Mouse (Mus musculus) kidney, adult 18-20 months (tissue): ENCODE data around the gene Dctd.

Experiments
- DNase-seq: peaks from one replicate; pipeline ENCODE4 v3.0.0; 2021

The Dctd gene

DNA sequence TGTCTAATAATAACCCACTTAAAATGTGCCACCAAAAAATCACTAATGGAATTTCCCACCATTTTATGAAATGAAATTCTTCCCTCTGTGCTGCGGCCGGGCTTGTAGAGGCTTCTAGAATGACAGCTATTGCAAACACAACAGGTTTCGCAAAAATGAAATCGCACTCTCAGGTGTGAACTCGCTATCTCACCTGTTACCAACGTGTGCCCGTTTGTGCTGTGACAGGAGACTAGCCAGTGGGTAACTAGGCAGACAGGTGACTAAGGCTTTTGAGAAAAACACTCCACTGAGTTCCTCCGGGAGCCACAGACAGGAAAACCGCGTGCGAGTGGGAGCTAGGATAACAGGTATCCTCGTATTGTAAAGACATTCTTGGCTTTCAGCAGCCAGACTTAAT, at the start of gene Dctd:
TSS of gene Dctd (plus strand) at position 301 of the 400 bp plus-strand sequence.
- DNase-seq = no peak

DNA sequence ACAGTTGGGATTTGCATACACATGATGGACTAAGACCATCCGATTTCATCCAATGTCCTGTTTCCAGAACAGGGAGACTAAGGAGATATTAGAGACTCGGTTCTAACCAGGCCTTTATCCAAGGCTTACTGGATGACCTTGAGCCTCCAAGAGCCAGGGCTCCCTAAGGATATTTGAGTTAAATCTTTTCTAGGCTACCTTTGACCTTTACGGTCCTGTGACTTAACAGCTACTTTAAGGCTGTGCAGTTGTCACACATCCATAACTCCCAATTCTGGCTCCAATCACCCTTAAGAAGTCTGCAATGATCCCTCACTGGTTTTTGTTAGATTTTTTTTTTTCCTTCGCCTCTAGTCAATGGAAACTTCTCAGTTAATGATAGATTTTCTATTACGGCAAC, 45.3 kb upstream of the Dctd start:
- peak; percentile 6 for DNase-seq

DNA sequence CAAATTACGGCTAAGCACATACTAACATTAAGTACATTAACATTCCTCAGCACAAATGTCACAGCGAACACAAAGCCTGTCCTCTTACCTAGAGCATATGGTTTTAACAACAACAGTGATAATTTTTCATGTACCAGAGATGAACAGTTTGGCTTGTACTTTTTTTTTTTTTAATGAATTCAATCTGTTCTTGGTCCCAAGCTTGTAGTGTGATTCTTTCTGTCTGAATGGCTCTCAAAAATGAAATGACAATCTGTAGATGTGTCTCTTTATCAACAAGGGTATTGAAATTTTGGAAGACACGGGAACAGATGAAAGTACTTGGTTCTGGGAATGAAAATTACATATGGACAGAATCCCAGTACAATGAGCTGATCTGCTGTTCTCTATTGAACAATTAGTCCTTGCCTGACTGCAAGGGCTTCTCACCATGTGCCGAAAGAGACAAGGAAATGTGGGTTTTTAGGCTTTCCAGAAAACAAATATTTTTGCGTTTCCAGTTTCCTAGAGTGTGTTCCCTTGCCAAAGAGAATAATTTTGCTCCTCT, 35.3 kb upstream of the Dctd start:
- no peak for DNase-seq

DNA sequence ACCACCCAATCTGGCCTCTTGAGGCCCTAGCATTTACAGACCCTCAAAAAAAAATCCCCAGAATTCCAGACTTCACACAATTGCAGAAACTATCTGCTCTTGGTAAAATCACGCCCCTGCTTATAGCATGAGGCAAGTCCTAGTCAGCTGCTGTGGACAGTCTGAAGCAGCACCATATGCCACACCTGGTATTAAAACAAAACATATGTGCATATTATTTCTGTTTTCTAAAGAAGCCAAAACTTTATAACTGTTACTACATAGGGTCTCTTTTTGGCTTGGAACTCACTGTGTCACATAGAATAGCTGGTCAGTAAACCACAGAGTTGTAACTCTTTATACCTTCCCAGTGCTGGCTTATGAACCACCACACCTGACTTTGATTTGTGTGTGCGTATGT, 24.7 kb upstream of the Dctd start:
- DNase-seq = no peak

DNA sequence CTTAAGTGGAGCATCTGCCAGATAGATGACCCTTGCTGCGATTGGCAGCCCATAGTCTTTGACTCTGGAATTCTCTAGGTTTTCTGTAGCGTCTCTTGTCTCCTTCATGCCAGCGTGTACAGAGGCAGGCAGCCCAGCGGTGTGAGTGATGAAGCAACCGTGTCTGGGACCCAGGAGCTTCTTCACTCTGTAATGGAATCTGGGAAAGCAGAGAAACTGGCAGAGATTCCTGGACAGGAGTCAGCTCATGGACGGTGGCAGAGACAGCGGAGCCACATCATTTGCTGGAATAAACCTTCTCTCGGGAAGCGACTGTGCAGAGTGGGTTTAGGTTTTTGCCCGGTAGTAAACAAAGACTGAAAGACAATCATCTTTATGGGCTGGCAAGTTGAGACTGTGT, 16.5 kb upstream of the Dctd start:
- DNase-seq = no peak

DNA sequence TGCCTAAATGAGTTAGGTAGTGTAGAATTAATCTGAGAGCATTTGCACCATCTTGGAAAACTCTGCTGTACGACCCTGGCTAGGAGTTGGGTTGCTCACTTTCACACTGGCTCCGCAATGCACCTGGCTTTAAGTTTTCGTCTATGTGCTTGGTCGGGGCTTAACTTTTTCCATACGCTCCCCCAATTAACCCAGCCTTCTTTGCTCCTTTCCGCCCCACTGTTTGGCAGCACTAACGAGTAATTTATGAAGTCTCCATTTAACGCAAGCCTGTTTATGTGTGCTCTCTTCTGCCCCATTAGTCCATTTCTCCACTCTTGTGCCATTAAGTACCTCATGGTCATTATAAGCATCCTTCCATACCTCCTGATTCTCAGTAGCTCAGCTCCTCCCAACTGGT, 8.2 kb upstream of the Dctd start:
- DNase-seq = no peak

DNA sequence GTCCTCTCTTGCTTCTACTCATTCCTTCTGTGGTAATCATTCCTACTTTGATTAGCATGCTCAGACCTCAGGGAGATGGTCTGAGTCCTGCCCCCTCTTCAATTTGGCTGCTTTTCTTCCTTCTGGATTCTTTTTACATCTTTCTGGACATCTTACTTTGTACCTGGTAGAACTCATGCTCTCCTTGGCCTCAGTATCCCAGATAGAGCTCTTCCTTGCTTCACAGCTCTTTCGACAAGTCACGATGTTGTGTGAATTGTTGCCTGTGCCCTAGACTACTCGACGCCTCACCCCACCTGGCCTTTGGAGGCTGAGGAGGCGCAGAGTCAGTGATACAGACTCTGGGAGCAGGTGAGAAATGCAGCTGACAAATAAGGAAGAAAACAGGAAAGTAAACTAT, 3.5 kb upstream of the Dctd start:
- no peak for DNase-seq

DNA sequence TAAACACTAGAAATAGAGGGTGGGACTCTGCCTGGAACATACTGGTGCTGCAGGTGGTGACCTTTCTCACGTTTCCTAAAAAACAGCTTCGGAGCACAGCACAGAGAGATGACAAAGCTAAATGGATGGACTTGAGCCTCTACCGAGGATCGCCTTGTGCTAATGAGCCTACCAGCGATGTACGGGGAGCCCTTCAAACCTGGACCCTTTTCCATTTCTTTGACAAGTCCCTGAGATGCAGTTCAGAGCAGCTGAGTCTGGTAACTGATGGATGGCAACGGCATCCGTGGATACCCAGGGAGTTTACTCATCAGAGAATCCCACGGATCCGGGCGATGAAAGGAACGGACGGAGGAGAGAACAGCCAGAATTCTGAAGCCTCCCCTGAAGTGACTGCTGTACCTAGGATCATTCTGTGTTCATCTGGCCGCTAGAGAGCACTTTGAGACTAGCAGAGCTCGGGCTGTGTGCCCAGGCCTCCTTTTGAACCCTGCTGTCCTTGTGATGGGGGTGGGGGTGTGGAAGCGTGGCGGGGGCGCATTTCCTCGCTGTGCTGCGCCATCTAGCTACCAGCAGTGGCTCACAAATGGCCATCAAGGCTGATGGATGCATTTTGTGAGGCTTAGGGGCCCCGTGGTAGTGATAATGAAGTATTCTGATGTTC, 1.6 kb upstream of the Dctd start:
- peak; percentile 65 for DNase-seq

DNA sequence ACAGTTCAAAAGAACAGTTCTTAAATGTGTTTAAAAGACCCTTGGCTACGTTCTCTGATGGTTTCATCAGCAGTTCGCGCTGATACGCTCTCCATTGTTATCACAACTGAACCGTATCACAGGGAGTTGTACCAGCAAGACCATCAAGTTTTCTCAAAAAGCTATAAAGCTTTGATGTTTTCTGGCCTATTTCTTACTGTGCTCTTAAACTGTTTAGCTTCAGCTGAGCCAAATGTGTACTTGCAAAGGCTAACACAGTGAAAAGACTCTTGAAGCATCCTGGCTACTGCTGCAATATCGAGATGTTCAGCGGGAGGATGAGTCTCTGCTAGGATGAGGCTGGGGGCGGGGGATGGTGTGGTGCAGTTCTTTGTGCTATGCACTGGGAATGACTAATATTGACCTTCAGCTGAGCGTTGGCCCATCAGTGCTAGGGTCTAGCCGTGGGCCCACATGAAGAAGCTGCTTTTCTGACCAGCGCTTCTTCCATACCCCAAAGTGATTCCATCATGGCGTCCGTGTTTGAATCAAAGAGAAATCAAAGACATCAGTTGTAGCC, 732 bp upstream of the Dctd start:
- no peak for DNase-seq

DNA sequence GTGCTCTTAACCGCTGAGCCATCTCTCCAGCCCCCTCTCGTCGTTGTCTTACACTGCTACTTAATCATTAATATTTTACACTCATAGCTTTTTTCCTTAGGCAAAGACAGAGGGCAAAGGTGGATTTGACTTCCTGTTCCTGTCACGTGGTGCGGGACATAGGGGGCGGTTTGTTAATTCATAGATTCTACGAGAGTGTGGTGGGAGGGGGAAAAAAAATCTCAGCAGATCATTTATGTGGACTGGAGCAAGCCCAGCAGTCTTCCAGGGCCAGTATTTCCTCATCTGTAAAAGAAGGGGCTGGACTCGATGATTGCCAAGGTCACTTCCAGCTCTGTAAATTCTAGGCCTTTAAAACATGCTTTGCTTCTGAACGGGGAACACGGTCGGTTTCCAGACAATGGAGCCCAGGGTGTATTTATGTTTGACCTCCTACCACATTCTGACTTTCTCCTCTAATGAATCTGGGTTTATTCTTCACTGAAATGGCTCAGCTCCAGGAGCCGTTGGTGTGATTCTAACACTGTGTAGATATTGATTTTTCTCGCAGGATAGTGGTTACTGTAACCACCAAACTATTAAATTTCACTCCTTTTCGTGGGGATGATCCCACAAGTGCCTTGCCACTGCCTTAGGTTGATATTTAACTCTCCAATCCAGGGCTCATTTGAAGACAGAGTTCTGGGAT, 1.4 kb downstream of the Dctd start:
- no peak for DNase-seq

DNA sequence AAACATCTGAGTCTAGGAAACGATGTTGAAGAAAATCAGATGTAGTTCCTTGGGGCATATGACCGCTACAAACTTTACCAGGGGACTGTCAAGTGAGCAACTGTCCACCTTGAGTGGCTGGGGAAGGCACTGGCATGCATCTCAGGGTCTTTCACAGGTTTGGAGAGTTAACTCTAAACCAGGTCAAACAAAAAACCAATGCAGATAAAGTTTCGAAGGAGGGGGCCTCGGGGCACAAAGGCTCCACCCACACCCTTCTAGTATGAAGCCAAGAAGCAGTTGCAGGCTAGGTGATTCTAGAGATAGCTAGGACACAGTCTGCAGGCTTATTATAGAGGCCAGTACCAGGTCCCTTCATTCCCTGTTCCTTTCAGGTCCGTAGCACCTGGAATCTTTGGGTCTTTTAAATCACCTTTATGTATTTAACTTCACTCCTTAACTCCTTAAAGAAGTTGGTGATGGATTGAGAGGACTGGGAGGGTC, 10.5 kb downstream of the Dctd start:
- no peak for DNase-seq

DNA sequence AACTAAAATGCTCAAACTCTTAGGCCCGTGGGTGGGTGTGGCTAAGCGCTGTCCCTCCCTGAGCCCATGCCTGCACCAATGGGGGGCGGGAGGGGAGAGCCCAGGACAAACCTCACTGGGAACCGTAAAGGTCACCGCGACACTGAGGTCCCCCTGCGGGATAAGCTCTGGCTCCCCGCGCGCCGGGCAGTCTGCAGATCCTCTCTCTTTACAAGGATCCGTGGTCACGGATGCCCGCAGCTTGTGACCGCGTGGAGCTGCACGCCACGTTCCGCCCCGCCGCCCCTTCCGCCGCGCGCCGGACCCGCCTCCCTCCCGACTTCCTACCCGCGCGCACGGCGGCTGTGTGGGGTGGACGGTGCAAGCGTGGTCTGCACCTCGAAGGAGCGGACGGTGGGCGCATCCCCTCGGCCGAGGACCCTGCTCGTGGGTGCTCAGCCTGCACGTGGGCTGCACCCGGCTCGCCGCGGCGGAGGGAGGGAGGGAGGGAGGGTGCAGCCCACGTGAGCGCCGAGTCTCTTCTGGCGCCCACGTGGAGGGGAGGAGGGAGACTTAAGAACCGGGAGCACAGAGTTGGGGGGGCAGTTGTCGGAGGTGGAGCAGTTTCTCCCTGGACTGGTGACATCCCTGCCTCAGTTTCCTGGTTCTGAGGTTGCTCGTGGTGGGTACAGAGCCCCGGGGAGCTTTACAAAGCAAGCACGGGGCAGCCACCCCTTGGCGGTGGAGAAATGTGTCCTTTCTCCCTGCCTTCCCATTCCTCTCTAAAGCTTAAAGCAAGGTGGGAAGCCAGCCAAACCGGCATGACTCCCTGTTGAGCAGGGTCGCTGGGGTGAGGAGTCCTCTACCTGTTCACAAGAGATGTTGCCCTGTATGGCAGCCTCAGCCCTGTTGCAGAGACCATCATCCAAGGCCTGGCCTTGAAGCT, 11.2 kb downstream of the Dctd start:
- DNase-seq = peak; percentile 60

DNA sequence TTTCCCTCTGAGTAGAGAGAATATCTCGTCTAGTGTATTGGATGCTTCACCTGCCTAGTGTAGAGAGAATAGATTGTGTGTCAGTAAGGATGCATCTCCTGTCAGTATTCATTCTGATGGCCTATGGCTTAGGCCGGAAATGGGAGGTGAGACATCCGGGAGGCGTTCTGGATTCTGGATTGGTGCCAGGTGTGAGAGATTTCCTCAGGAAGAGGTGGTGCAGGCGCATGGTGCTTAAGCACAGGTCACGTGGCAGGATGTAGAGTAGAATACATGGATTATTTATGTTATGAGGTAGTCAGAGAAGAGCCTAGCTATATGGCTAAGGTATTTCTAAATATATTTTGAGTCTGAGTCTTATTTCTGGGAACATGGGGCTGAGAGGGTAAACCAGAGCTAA, 15.7 kb downstream of the Dctd start:
- DNase-seq = peak; percentile 6

DNA sequence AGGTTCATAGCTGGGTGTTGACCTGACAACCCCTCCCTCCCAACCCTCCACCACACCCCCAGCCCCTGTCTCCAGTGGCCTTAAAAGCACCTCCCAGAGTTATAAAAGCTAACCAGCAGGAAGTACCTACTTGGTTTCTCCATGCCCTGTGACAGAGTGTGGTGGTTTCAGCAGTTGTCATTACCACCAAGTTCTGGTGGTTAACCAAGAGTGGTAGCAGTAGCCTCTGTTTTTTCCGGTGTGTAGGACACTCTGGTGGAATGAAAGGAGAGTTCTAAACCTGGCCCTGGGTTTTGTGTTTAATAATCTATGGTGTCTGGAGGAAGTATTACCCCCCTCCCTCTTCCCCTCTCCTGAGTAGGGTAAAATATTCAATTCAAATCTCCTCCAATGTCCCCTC, 24.1 kb downstream of the Dctd start:
- DNase-seq = no peak

DNA sequence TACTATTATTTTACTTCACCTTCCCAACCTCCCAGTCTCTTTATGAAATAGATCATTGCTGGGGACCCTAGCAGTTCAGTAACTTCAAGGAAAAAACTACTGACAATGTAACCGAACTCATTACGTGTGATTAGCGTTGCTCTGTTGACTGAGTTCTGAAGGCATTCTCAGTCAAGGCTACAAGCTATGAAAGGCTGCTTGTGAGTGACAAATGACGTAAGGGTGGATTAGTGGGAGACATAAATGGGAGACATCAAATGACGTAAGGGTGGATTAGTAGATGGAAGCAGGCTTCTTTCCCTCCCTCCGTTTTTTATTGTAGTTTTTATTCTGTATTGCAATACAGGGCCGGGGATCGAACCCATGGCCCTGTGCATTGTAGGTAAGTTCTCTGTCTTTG, 26.0 kb downstream of the Dctd start:
- no peak for DNase-seq

DNA sequence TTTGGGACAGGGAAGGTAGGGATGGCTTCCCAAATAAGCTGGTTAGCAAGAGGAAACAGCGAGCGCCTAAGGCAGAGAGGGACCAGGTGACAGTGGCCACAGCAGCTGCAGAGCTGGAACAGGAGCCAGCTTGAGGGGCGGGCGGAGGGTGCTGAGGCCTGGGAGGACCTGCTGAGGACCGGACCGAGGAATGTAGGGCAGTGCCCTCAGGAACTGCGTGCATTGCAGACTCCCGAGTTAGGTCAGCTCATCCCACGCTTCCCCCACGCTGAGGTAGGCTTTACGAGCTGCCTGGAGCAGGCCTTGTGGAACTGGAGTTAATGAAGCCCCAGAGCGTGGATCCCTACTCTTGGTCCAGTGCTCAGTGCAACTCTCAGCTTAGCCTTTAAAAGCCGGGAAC, 28.1 kb downstream of the Dctd start:
- no peak for DNase-seq

DNA sequence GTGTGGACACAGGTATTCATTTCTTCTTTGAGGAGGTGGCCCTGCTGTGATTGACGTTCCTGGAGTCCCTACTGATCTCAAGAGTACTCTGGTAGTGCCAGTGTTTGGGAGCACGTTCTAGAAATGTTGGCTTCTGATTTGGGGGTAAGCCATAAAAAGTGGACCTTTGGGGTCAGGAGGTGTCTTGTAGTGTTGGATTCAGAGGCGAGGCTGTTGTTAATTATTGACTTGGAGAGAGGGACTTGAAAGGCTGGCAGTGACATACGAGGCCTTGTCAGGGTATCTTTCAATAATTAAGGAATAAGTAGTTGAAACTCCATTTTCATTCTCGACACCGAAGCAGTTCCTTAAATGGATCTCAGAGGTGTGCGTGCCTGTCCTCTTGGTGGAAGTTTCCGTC, 31.4 kb downstream of the Dctd start:
- DNase-seq = no peak

DNA sequence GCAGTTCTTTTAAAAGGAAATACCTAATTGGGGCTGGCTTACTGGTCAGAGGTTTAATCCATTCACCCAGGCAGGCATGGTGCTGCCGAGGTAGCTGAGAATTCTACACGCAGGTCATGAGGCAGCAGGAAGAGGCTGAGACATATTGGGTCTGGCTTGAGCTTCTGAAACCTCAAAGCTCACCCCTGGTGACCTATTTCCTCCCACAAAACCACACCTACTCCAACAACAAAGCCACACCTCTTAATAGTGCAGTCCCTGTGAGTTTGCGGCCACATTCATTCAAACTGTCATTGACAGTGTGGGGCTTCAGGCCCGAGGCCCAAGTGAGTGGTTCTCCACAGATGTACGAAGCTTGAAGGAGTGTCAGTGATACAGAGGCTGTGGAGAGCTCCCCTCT, 34.4 kb downstream of the Dctd start:
- no peak for DNase-seq

DNA sequence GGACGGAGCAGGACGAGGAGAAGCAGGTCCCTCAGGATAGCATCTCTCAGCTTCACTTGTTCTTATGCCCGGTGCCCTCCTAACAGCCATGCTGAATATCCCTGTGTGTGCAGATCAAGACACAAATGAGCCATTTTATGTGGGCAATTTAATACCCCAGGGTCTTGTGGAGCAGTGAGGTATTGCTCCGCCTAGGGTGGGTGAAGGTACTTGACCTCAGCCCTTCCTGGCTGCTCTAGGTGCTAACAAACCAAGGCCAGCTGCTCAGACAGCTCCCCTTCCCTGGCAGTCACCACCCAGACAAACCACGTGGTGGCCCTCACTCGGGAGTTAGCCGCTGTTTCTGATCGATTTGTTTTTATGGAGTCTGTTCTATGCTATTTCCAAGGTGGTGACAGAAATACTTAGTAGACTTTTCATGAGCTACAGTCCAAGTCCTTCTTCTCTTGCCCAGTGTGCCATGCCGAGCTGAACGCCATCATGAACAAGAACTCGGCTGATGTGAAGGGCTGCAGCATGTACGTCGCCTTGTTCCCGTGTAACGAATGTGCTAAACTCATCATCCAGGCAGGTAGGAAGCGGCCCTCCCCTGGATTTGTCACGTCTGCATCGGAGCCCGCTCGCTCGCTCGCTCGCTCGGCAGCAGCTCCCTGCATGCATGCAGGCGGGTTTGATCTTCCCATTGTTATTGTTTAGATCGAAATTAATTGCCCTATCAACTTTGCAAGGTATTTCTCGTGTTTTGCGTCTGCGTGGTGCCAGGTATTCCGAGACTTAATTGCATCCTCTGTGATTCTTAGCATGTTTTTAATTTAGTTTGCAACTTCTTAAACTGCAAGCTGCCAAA, 38.1 kb downstream of the Dctd start:
- no peak for DNase-seq

DNA sequence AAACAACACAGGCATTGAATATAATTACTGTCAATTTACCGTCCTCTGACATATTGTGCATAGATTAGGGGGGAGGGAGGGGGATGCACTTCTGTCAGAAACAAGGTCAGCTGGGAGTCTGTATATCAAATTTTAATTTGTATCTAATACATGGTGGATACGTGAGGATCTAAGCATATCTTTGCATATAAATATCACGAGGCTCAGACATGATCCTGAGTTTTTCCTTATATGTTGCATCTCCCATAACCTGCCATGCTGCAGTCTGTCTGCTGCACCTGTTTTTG, 38.7 kb downstream of the Dctd start:
- no peak for DNase-seq

DNA sequence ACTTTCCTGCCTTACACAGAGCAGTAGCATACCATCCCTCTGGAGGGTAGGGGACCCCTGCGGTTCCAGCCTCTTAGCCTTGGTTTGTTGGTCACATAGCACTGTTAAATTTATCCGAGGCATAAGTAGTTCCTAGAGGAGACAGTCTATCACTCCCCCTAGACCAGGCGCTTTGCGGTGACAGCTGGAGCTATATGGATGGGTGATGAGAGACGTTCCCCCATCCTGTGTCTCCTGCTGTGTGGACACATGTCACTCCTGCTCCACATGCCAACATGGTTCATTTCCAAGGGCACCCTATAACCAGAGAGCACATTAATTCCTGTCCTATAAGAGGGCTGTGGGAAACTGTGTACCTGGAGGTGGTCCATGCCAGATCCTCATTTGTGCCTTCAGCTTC, 42.1 kb downstream of the Dctd start:
- DNase-seq = no peak

DNA sequence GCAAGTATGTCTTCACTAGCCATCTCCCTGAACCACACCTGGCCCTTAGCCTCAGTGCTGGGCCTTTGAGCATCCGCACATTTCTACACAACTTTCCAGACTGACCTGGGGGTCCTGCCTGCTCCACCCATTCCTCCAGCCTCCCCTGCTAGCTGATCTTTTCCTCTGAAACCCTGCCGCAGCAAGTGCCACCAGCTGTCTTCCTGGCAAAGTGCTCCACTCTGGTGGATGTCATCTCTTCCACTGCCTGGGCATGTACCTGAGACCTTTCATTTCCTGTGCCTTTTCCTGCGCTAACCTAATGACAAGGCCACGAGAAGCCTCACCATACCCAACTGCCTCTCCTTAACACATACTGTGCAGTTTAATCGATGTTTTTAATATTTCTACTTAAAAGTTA, 46.9 kb downstream of the Dctd start:
- no peak for DNase-seq
